Mouse (Mus musculus) embryonic facial prominence, embryonic 12.5 days (tissue): ENCODE data around the gene Colgalt2. TPM values are rescaled to one million over a fixed set of nuclear protein-coding genes. Genes with fewer than 3 reads are reported as not detected.
A peak's percentile ranks its signal among the peaks of the same experiment; 100 is the strongest.
"Not testable (repeated sequence)": the region's sequence is repeated elsewhere in the genome, so short reads cannot be mapped to it uniquely, and the experiment has no call there.

ENCODE experiments used
- ATAC-seq: fragments of 200-750 bp; cut with Nextera tagmentation; 2 replicates; pipeline ENCODE4 v1.8.0; 2017; ENCODE audit not compliant: insufficient number of reproducible peaks, insufficient read depth, low FRiP score, low TSS enrichment
- H3K27ac ChIP-seq: fragments of 300-500 bp; sonication (generic); 2 replicates; pipeline ENCODE4 v1.5.1; 2016; ENCODE audit warnings: mild to moderate bottlenecking
- H3K27me3 ChIP-seq: fragments of 300-500 bp; sonication (generic); 2 replicates; pipeline ENCODE4 v1.6.1; 2016; ENCODE audit warnings: mild to moderate bottlenecking, moderate library complexity
- H3K36me3 ChIP-seq: fragments of 300-500 bp; sonication (generic); 2 replicates; pipeline ENCODE4 v1.6.1; 2016; ENCODE audit warnings: mild to moderate bottlenecking
- H3K4me1 ChIP-seq: fragments of 300-500 bp; sonication (generic); 2 replicates; pipeline ENCODE4 v1.6.1; 2016
- H3K4me2 ChIP-seq: fragments of 300-500 bp; sonication (generic); replicated peaks from 2 replicates; pipeline ENCODE4 v1.6.1; 2016; ENCODE audit warnings: mild to moderate bottlenecking, moderate library complexity
- H3K4me3 ChIP-seq: fragments of 300-500 bp; sonication (generic); 2 replicates; pipeline ENCODE4 v1.5.1; 2016; ENCODE audit warnings: mild to moderate bottlenecking
- H3K9ac ChIP-seq: fragments of 300-500 bp; sonication (generic); 2 replicates; pipeline ENCODE4 v1.6.1; 2016; ENCODE audit warnings: mild to moderate bottlenecking, moderate library complexity
- H3K9me3 ChIP-seq: fragments of 300-500 bp; sonication (generic); 2 replicates; pipeline ENCODE4 v1.6.1; 2016; ENCODE audit warnings: mild to moderate bottlenecking, moderate library complexity
- WGBS: fragments of 180-500 bp; shearing (Covaris S2); methylation state at CpG from one replicate; pipeline ENCODE4 v1.1.7; 2016; 5-methylcytosine and 5-hydroxymethylcytosine counted together
- polyA plus RNA-seq: library from polyadenylated mRNA; unstranded; fragments of >200 nt; fragmentation: Nextera tagmentation; extraction: Ambion mirVana; gene quantifications from 2 replicates; pipeline ENCODE4 v1.2.1, GENCODE M21; 2016

Gene Colgalt2
- polyA plus RNA-seq, 1 experiment from 2014 or later, result 3.2 TPM

DNA sequence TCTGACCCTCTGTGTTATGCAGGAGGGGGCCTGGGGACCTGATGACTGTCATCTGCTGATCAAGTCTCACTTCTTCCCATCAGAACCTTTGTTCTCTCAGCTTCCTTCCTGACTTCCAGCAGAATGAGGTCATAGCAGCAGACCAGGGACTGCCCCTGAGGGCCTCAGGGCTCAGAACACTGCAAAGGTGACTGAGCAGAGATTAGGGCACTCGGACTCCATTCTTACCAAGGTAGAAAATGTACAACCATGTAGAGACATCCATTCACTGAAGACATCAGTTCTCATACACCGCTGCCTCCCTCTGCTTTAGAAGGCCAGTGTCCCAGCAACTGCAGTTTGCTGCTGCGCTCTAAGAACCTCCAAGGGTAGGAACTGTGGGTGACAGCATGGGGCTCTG, 23.4 kb downstream of the Colgalt2 start:
- Histone ChIP-seq H3K9ac (no peak overlapping the region), H3K4me2 (no peak overlapping the region), H3K9me3 (no peaks in the 10 kb centered on the region), H3K36me3 (no peaks in the 10 kb centered on the region), H3K27ac (no peak overlapping the region), H3K4me3 (no peak overlapping the region), H3K4me1 (no peaks in the 10 kb centered on the region), H3K27me3 (no peaks in the 10 kb centered on the region)
- WGBS, result 77% methylated on average over 3 of the region's 3 CpGs
- ATAC-seq, result no peak

DNA sequence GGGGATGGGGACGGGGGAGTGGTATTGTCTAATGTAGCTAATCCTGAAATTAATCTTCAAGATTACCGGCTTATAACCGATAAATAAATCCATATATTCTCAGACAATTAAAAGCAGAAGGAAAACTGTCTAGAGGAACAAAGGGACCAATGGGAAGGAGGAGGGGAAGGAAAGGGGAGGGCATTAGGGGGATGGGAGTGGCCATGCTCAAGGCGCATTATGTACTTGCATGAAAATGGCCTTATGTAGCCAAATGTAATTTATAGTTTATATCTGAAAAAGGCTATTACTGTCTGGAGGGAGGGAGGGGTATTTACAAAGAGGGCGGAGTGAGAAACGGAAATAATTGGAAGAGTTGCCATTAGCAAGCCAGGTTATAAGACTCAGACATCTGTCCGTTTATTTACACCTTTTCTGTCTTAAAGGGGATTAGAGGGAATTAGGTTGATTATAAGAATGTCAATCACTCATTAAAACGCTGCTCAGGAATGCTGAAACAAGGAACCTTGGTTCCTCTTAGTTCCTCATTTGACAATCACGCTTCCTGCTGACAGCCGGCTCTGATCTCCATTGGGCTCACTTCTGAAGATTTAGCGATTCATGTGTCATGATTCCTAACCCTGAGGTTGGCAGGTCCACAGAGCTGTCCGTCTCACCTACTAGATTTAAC, 28.4 kb downstream of the Colgalt2 start:
- WGBS, result 78% methylated on average over 12 of the region's 12 CpGs
- Histone ChIP-seq H3K9ac (no peak overlapping the region), H3K27ac (no peak overlapping the region), H3K4me3 (no peak overlapping the region), H3K4me2 (no peak overlapping the region), H3K27me3 (no peaks in the 10 kb centered on the region), H3K9me3 (no peaks in the 10 kb centered on the region), H3K4me1 (no peaks in the 10 kb centered on the region), H3K36me3 (no peaks in the 10 kb centered on the region)
- ATAC-seq, result no peak

DNA sequence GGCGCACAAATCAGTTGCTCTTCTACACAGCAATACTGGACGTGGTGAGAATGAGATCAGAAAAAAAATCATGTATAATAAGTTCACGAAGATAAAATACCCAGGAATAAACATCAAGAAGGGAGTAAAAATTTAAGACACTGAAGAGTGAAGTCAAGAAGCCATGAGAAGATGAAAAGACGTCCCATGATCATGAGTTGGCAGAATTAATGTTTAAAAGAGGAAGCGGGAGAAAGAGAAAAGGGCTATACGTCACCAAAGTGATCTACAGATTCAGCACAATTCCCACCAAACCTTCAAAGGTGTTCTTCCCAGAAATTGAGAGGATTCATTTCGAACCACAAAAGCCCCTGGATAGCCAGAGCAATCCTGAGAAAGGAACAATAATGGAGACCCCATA, 30.2 kb downstream of the Colgalt2 start:
- 86% methylated on average over 7 of the region's 7 CpGs for WGBS
- H3K36me3 ChIP-seq, result no peaks in the 10 kb centered on the region

DNA sequence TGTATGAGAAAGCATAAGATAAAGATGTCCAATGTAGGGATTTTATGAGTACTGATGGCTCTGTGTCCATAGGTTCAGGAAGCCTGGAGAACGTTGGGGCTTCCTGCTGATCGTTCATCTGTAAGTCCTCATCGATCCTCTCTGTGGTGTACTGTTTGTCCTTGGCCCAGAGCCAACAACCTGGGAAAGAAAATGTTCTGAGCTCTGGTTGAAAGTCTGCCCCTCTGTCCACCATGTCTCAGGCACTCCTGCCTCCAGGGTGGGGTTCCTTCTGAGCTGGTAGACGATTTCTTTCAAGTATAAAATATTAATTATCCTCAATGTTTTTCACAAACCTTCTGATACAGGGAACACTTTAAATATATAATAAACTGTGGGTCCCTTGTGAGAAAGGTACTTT, 34.5 kb downstream of the Colgalt2 start:
- no peak for ATAC-seq
- H3K4me2 ChIP-seq, result no peak overlapping the region
- H3K4me3 ChIP-seq, result no peak overlapping the region
- WGBS, result 80% methylated on average over 4 of the region's 4 CpGs
- no peak overlapping the region for H3K27ac ChIP-seq
- no peaks in the 10 kb centered on the region for H3K36me3 ChIP-seq
- H3K27me3 ChIP-seq, result no peaks in the 10 kb centered on the region
- no peaks in the 10 kb centered on the region for H3K9me3 ChIP-seq
- H3K4me1 ChIP-seq, result no peaks in the 10 kb centered on the region
- no peak overlapping the region for H3K9ac ChIP-seq

More for the DNA sequence above, 30.2 kb downstream of the Colgalt2 start:
- Histone ChIP-seq H3K9me3 (no peaks in the 10 kb centered on the region), H3K4me2 (no peak overlapping the region), H3K9ac (no peak overlapping the region), H3K27me3 (no peaks in the 10 kb centered on the region), H3K27ac (no peak overlapping the region), H3K4me3 (no peak overlapping the region), H3K4me1 (no peaks in the 10 kb centered on the region)
- ATAC-seq, result no peak

DNA sequence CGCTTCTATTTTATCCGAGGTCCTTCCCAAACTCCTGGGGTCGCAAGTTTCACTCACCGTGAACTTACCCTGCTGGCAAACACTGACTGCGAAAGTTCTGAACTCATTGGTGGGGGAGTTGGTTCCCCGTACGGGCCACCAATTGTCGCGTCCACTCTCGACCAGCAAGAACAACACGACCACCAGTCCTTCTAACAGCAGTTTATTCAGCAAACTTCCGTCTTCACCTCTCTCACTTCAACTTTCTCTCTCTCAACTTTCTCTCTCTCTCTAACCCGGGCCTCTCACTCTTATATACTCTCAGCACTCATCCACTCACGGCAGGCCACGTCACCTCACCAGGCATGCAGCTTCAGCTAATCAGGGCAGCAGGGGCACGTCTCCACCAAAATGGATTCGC, 37.9 kb downstream of the Colgalt2 start:
- H3K27ac ChIP-seq, H3K9ac ChIP-seq, H3K4me3 ChIP-seq, H3K4me2 ChIP-seq, H3K36me3 ChIP-seq, H3K9me3 ChIP-seq, ATAC-seq, H3K27me3 ChIP-seq, H3K4me1 ChIP-seq: not testable (repeated sequence)
- 83% methylated on average over 17 of the region's 17 CpGs for WGBS

DNA sequence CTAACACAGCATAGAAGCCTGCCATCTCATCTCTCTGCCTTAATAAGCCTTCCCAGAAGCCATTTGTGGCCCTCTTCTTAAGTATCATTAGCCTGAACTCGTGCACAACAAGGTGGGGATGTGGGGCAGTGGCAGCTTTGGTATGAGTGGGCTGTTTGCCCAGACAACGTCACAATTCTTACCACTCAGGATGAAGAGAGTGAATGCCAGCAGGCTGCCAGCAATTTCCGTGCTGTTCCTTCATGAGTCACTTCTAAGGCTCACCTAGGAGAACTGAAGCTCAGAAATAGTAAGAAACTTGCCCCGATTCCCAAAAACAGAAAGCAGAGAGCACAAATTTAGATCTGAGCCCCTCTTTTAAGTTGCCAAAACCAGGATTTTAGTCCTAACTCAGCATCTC, 39.8 kb downstream of the Colgalt2 start:
- WGBS, result 74% methylated on average over 4 of the region's 4 CpGs
- no peaks in the 10 kb centered on the region for H3K36me3 ChIP-seq
- no peak for ATAC-seq
- H3K4me2 ChIP-seq, result no peak overlapping the region
- H3K27me3 ChIP-seq, result no peaks in the 10 kb centered on the region
- no peak overlapping the region for H3K9ac ChIP-seq
- H3K4me3 ChIP-seq, result no peak overlapping the region
- no peaks in the 10 kb centered on the region for H3K4me1 ChIP-seq
- no peaks in the 10 kb centered on the region for H3K9me3 ChIP-seq
- H3K27ac ChIP-seq, result no peak overlapping the region

DNA sequence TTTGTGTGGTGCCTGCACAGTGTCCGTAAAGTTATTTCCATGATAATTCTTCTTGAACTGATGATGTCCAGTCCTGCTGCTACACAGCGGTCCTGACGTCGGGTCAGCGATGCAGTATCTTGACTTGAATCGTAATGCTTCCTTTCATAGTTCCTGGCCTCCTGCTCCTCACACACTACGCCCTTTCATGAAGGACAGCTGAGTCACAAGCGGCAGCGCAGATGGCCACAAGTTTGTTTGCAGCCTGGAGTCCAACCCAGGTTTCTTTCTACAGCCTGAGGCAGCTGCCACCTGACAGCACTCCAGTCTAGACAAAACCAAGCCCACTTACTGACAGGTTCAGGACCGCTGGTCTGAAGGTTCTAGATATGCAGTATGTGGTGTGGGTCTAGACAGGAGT, 40.2 kb downstream of the Colgalt2 start:
- H3K4me1 ChIP-seq, result no peaks in the 10 kb centered on the region
- H3K36me3 ChIP-seq, result no peaks in the 10 kb centered on the region
- H3K4me2 ChIP-seq, result no peak overlapping the region
- no peak overlapping the region for H3K4me3 ChIP-seq
- H3K27me3 ChIP-seq, result no peaks in the 10 kb centered on the region
- WGBS, result 72% methylated on average over 10 of the region's 10 CpGs
- no peak for ATAC-seq
- no peak overlapping the region for H3K9ac ChIP-seq
- no peak overlapping the region for H3K27ac ChIP-seq
- H3K9me3 ChIP-seq, result no peaks in the 10 kb centered on the region

DNA sequence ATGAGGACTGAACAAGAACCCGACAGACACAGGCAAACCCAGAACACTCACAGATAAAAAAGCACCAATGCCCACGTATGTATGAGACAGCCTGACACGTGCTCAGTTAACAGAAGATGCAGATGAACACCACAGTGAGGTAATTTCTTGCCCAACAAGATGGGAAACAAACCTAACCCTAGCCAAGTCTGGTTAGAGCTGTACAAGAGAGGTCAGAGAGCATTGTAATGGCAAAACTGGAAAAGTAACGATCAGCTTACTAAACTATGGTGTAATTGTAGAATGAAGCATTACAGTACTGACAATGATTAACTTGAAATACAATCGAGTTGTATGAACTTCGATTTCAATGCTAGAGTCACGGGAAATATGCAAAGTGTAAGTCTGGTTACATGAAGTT, 45.0 kb downstream of the Colgalt2 start:
- no peak for ATAC-seq
- Histone ChIP-seq H3K4me1 (no peaks in the 10 kb centered on the region), H3K9ac (no peak overlapping the region), H3K27me3 (no peaks in the 10 kb centered on the region), H3K27ac (no peak overlapping the region), H3K4me2 (no peak overlapping the region), H3K4me3 (no peak overlapping the region), H3K36me3 (no peaks in the 10 kb centered on the region), H3K9me3 (no peaks in the 10 kb centered on the region)
- 91% methylated on average over 7 of the region's 7 CpGs for WGBS

DNA sequence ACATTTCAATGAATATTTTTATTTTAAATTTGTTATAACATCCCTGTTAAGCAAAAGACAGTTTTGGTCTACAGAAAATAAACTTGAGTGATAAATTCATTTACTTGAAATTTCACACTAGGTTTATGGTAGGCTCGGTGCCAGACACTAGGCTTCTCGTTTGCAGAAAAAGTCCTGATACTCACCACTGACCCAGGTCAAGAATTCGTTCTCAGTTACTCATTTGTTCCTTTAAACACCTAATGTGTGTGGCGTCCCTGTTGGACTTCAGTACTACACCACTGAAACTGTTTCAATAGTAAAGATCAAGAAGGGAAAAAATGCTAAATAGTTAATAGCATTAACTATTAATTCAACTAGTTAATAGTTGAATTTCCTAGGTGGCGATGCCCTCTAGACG, 46.3 kb downstream of the Colgalt2 start:
- no peaks in the 10 kb centered on the region for H3K9me3 ChIP-seq
- H3K4me3 ChIP-seq, result no peak overlapping the region
- no peaks in the 10 kb centered on the region for H3K36me3 ChIP-seq
- H3K4me1 ChIP-seq, result no peaks in the 10 kb centered on the region
- 80% methylated on average over 6 of the region's 6 CpGs for WGBS
- no peaks in the 10 kb centered on the region for H3K27me3 ChIP-seq
- no peak overlapping the region for H3K9ac ChIP-seq
- ATAC-seq, result no peak
- H3K4me2 ChIP-seq, result no peak overlapping the region
- no peak overlapping the region for H3K27ac ChIP-seq

DNA sequence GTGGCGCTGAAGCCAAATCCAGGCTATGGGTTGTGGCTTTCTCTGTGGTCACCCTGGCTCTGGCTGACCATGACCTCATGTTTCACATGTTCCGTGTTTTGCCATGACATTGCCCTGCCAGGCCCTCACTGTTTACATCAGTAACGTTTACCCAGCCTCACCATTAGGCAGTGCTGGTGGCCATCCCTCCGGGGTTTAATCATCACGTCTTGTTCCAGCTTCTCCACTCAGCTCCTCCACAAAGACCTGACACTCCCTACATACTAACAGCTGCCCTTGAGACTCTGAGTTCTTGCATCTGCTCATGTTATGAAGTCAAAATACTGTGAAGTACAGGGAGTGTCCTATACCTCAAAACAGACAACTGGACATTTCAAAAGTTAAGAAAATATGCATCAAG, 54.9 kb downstream of the Colgalt2 start:
- no peak for ATAC-seq
- 75% methylated on average over 5 of the region's 5 CpGs for WGBS
- Histone ChIP-seq H3K9me3 (no peaks in the 10 kb centered on the region), H3K4me3 (no peak overlapping the region), H3K9ac (no peak overlapping the region), H3K4me1 (peaks cover 8% of the 10 kb centered on the region), H3K36me3 (no peaks in the 10 kb centered on the region), H3K27ac (no peak overlapping the region), H3K27me3 (no peaks in the 10 kb centered on the region), H3K4me2 (no peak overlapping the region)

DNA sequence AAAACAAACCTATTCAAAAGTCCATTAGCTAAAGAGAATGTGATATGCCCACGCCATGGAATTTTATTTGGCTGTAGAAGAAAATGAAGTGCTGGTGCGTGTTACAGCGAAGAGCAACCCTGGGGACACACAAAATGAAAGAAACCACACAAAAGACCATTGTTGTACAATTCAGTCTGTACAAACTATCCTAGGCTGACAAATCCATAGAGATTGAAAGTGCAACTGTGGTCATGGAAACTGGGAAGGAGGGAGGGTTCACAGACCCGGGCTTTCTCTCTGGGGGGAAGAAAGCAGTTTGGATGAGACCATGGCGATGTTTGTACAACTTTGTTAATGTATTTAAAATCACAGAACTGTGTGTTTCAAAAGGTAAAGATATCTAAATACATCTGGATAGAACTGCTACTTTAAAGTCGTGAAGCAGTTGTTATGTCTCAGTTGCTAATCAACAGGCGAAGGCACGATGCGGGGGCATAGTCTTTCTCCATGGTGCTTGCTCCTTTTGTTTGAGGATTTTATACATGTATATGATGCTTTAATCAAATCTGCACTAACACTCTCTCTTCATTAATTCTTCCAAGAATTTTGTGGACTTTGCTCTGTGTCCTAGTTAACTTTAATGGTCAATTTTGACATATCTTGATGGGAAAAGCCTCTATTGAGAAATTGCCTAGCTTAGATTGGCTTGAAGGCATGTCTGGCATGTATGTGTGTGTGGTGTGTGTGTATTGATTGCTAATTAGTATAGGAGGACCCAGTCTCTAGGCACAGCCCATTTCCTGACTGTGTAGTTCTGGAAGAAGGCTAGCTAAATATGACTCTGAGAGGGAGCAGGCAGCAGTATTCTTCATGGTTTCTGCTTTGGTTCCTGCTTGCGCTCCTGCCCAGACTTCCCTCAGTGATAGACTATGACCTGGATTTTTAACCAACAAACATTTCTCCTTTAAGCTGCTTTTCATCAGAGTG, 55.9 kb downstream of the Colgalt2 start:
- Histone ChIP-seq H3K4me1 (peaks cover 8% of the 10 kb centered on the region), H3K36me3 (no peaks in the 10 kb centered on the region), H3K4me3 (no peak overlapping the region), H3K9me3 (no peaks in the 10 kb centered on the region), H3K4me2 (no peak overlapping the region), H3K9ac (no peak overlapping the region), H3K27ac (0 out of 2 replicates have a peak overlapping the region, but pooled peaks have one; percentile 19), H3K27me3 (no peaks in the 10 kb centered on the region)
- no peak for ATAC-seq
- WGBS, result 69% methylated on average over 10 of the region's 10 CpGs

DNA sequence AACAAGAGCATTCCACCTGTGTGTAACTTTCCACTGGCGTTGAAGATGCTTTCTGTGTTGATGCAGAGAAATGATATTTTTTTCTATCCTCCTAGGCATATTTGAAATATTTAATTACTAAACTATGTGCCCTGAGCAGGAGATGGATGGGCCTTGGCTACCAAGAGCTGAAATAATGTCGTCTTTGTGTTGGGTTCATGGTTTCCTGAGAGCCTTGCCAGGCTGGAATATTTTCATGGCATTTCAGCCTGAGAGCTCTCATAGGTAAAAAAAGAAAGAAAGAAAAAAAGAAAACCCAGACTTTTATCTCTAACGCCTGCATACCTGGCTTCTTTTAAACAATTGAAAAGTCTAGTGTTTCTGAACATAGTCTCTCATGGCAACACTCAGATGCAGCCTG, 56.6 kb downstream of the Colgalt2 start:
- Histone ChIP-seq H3K9me3 (no peaks in the 10 kb centered on the region), H3K4me1 (peaks cover 8% of the 10 kb centered on the region), H3K27me3 (no peaks in the 10 kb centered on the region), H3K9ac (no peak overlapping the region), H3K36me3 (no peaks in the 10 kb centered on the region), H3K4me3 (no peak overlapping the region), H3K27ac (no peak overlapping the region), H3K4me2 (no peak overlapping the region)
- WGBS, result 58% methylated on average over 3 of the region's 3 CpGs
- ATAC-seq, result no peak
